Mouse (Mus musculus) intestine, embryonic 15.5 days (tissue): ENCODE measurements around the gene Cacna1s. TPM values are rescaled to one million over a fixed set of nuclear protein-coding genes. Genes with fewer than 3 reads are reported as not detected.

Experiments
- ATAC-seq: fragments of 200-750 bp; cut with Nextera tagmentation; 2 replicates; pipeline ENCODE4 v1.8.0; 2017; ENCODE audit warnings: moderate TSS enrichment, moderate library complexity
- H3K27ac ChIP-seq: fragments of 300-500 bp; sonication (generic); 2 replicates; pipeline ENCODE4 v1.5.1; 2015; ENCODE audit warnings: mild to moderate bottlenecking, inconsistent platforms
- H3K27me3 ChIP-seq: fragments of 300-500 bp; sonication (generic); replicated peaks from 2 replicates; pipeline ENCODE4 v1.6.1; 2015; ENCODE audit warnings: inconsistent platforms
- H3K36me3 ChIP-seq: fragments of 300-500 bp; sonication (generic); 2 replicates; pipeline ENCODE4 v1.6.1; 2015; ENCODE audit warnings: inconsistent platforms
- H3K4me1 ChIP-seq: fragments of 300-500 bp; sonication (generic); replicated peaks from 2 replicates; pipeline ENCODE4 v1.6.1; 2015; ENCODE audit warnings: inconsistent platforms
- H3K4me2 ChIP-seq: fragments of 300-500 bp; sonication (generic); replicated peaks from 2 replicates; pipeline ENCODE4 v1.6.1; 2015; ENCODE audit warnings: mild to moderate bottlenecking, inconsistent platforms
- H3K4me3 ChIP-seq: fragments of 300-500 bp; sonication (generic); replicated peaks from 2 replicates; pipeline ENCODE4 v1.5.1; 2015; ENCODE audit warnings: inconsistent platforms
- H3K9ac ChIP-seq: fragments of 300-500 bp; sonication (generic); 2 replicates; pipeline ENCODE4 v1.6.1; 2015; ENCODE audit warnings: inconsistent platforms
- H3K9me3 ChIP-seq: fragments of 300-500 bp; sonication (generic); 2 replicates; pipeline ENCODE4 v1.6.1; 2016; ENCODE audit warnings: inconsistent platforms
- WGBS: fragments of 180-500 bp; shearing (Covaris S2); methylation state at CpG from one replicate; pipeline ENCODE4 v1.1.7; 2015; 5-methylcytosine and 5-hydroxymethylcytosine counted together
- polyA plus RNA-seq: library from polyadenylated mRNA; unstranded; fragments of >200 nt; fragmentation: Nextera tagmentation; extraction: Ambion mirVana; gene quantifications from 2 replicates; pipeline ENCODE4 v1.2.1, GENCODE M21; 2015

Gene Cacna1s
- polyA plus RNA-seq, 1 experiment from 2014 or later = 0.15 TPM

- 55% methylated on average over 2 of the region's 2 CpGs for WGBS
- ATAC-seq = no peak
- Histone ChIP-seq H3K9me3 (no peaks in the 10 kb centered on the region), H3K9ac (no peak overlapping the region), H3K4me3 (no peak overlapping the region), H3K27me3 (no peaks in the 10 kb centered on the region), H3K27ac (peak overlapping the region; percentile 71), H3K4me1 (peaks cover 82% of the 10 kb centered on the region), H3K4me2 (peak overlapping the region; percentile 95), H3K36me3 (no peaks in the 10 kb centered on the region)
These were observed 82.0 kb downstream of the Cacna1s start for GRCm38 (mm10) chr1:136134547-136134946.

GRCm38 (mm10) chr1:136135046-136135445 is 82.5 kb downstream of the Cacna1s start:
- H3K27ac ChIP-seq = peak overlapping the region; percentile 71

GRCm38 (mm10) chr1:136135777-136136444 is 83.4 kb downstream of the Cacna1s start:
- Histone ChIP-seq H3K4me2 (peak overlapping the region; percentile 29; the same call in 1 of the 2 replicates), H3K4me1 (peaks cover 82% of the 10 kb centered on the region), H3K27ac (peak overlapping the region; percentile 66), H3K9me3 (no peaks in the 10 kb centered on the region), H3K27me3 (no peaks in the 10 kb centered on the region), H3K36me3 (no peaks in the 10 kb centered on the region), H3K9ac (0 out of 2 replicates have a peak overlapping the region, but pooled peaks have one; percentile 5), H3K4me3 (no peak overlapping the region)
- WGBS = 65% methylated on average over 6 of the region's 6 CpGs
- no peak for ATAC-seq

More at GRCm38 (mm10) chr1:136135046-136135445, 82.5 kb downstream of the Cacna1s start:
- no peak overlapping the region for H3K9ac ChIP-seq
- H3K4me3 ChIP-seq = no peak overlapping the region
- peaks cover 84% of the 10 kb centered on the region for H3K4me1 ChIP-seq
- H3K36me3 ChIP-seq = no peaks in the 10 kb centered on the region
- H3K9me3 ChIP-seq = no peaks in the 10 kb centered on the region
- H3K4me2 ChIP-seq = peak overlapping the region; percentile 95; the same call in 1 of the 2 replicates
- WGBS = 31% methylated on average over 1 of the region's 1 CpGs
- H3K27me3 ChIP-seq = no peaks in the 10 kb centered on the region
- ATAC-seq = peak; percentile 65

- H3K9ac ChIP-seq = no peak overlapping the region
- peak overlapping the region; percentile 66 for H3K27ac ChIP-seq
- 52% methylated on average over 4 of the region's 4 CpGs for WGBS
- peaks cover 82% of the 10 kb centered on the region for H3K4me1 ChIP-seq
- no peak overlapping the region for H3K4me3 ChIP-seq
- no peaks in the 10 kb centered on the region for H3K36me3 ChIP-seq
- no peaks in the 10 kb centered on the region for H3K27me3 ChIP-seq
- peak overlapping the region; percentile 29; the same call in 1 of the 2 replicates for H3K4me2 ChIP-seq
- no peak for ATAC-seq
- no peaks in the 10 kb centered on the region for H3K9me3 ChIP-seq
These were observed 84.0 kb downstream of the Cacna1s start for GRCm38 (mm10) chr1:136136547-136136946.

- H3K9me3 ChIP-seq = no peaks in the 10 kb centered on the region
- no peaks in the 10 kb centered on the region for H3K36me3 ChIP-seq
- WGBS = 19% methylated on average over 7 of the region's 7 CpGs
- H3K4me1 ChIP-seq = peaks cover 85% of the 10 kb centered on the region
- no peak overlapping the region for H3K4me3 ChIP-seq
- no peak overlapping the region for H3K9ac ChIP-seq
- no peaks in the 10 kb centered on the region for H3K27me3 ChIP-seq
- peak overlapping the region; percentile 66 for H3K27ac ChIP-seq
- H3K4me2 ChIP-seq = peak overlapping the region; percentile 29
- ATAC-seq = peak; percentile 24
These were observed 84.6 kb downstream of the Cacna1s start for GRCm38 (mm10) chr1:136137071-136137531.

- peak overlapping the region; percentile 29 for H3K4me2 ChIP-seq
These were observed 85.0 kb downstream of the Cacna1s start for GRCm38 (mm10) chr1:136137575-136137974.

GRCm38 (mm10) chr1:136138191-136138830 is 85.8 kb downstream of the Cacna1s start:
- no peaks in the 10 kb centered on the region for H3K9me3 ChIP-seq
- H3K27me3 ChIP-seq = no peaks in the 10 kb centered on the region
- H3K4me3 ChIP-seq = no peak overlapping the region
- H3K27ac ChIP-seq = peak overlapping the region; percentile 66
- H3K4me1 ChIP-seq = peaks cover 83% of the 10 kb centered on the region
- peak overlapping the region; percentile 29; the same call in 1 of the 2 replicates for H3K4me2 ChIP-seq
- WGBS = 37% methylated on average over 10 of the region's 10 CpGs
- no peaks in the 10 kb centered on the region for H3K36me3 ChIP-seq
- no peak for ATAC-seq
- H3K9ac ChIP-seq = peak overlapping the region; percentile 18; the same call in 1 of the 2 replicates

More at GRCm38 (mm10) chr1:136137575-136137974, 85.0 kb downstream of the Cacna1s start:
- Histone ChIP-seq H3K36me3 (no peaks in the 10 kb centered on the region), H3K27ac (peak overlapping the region; percentile 66), H3K27me3 (no peaks in the 10 kb centered on the region), H3K4me1 (peaks cover 87% of the 10 kb centered on the region), H3K9ac (0 out of 2 replicates have a peak overlapping the region, but pooled peaks have one; percentile 18), H3K4me3 (no peak overlapping the region), H3K9me3 (no peaks in the 10 kb centered on the region)
- ATAC-seq = 0 out of 2 replicates have a peak, but pooled peaks have one; percentile 2
- WGBS = 3% methylated on average over 4 of the region's 4 CpGs

GRCm38 (mm10) chr1:136139990-136140640 is 87.6 kb downstream of the Cacna1s start:
- Histone ChIP-seq H3K27ac (peak overlapping the region; percentile 71), H3K9ac (peak overlapping the region; percentile 67), H3K9me3 (no peaks in the 10 kb centered on the region), H3K4me2 (peak overlapping the region; percentile 87), H3K4me1 (peaks cover 66% of the 10 kb centered on the region), H3K27me3 (no peaks in the 10 kb centered on the region), H3K36me3 (no peaks in the 10 kb centered on the region), H3K4me3 (peak overlapping the region; percentile 48)
- ATAC-seq = peak; percentile 58
- WGBS = 3% methylated on average over 32 of the region's 32 CpGs

GRCm38 (mm10) chr1:136141176-136141950 is 88.8 kb downstream of the Cacna1s start:
- no peak overlapping the region for H3K4me2 ChIP-seq
- no peak overlapping the region for H3K4me3 ChIP-seq
- 82% methylated on average over 11 of the region's 11 CpGs for WGBS
- H3K36me3 ChIP-seq = no peaks in the 10 kb centered on the region
- ATAC-seq = no peak
- no peak overlapping the region for H3K27ac ChIP-seq
- H3K9me3 ChIP-seq = no peaks in the 10 kb centered on the region
- H3K9ac ChIP-seq = no peak overlapping the region
- H3K27me3 ChIP-seq = no peaks in the 10 kb centered on the region
- peaks cover 54% of the 10 kb centered on the region for H3K4me1 ChIP-seq

- no peaks in the 10 kb centered on the region for H3K36me3 ChIP-seq
- no peak overlapping the region for H3K4me3 ChIP-seq
- no peaks in the 10 kb centered on the region for H3K9me3 ChIP-seq
- H3K27ac ChIP-seq = no peak overlapping the region
- WGBS = 38% methylated on average over 6 of the region's 6 CpGs
- no peak overlapping the region for H3K9ac ChIP-seq
- H3K4me1 ChIP-seq = peaks cover 45% of the 10 kb centered on the region
- no peaks in the 10 kb centered on the region for H3K27me3 ChIP-seq
- H3K4me2 ChIP-seq = no peak overlapping the region
- no peak for ATAC-seq
These were observed 89.8 kb downstream of the Cacna1s start for GRCm38 (mm10) chr1:136142336-136142735.

GRCm38 (mm10) chr1:136143514-136143913 is 91.0 kb downstream of the Cacna1s start:
- H3K4me1 ChIP-seq = peaks cover 33% of the 10 kb centered on the region
- no peak overlapping the region for H3K9ac ChIP-seq
- no peak overlapping the region for H3K4me2 ChIP-seq
- WGBS = 93% methylated on average over 10 of the region's 10 CpGs
- H3K9me3 ChIP-seq = no peaks in the 10 kb centered on the region
- no peaks in the 10 kb centered on the region for H3K27me3 ChIP-seq
- ATAC-seq = no peak
- H3K36me3 ChIP-seq = peaks cover 5% of the 10 kb centered on the region; the same call in 1 of the 2 replicates
- H3K4me3 ChIP-seq = no peak overlapping the region
- no peak overlapping the region for H3K27ac ChIP-seq
